Mouse (Mus musculus) kidney, postnatal 0 days (tissue): ENCODE measurements around the gene Lipc. TPM values are rescaled to one million over a fixed set of nuclear protein-coding genes. Genes with fewer than 3 reads are reported as not detected.

Experiments
- ATAC-seq: fragments of 200-750 bp; cut with Nextera tagmentation; replicated peaks from 2 replicates; pipeline ENCODE4 v1.8.0; 2017; ENCODE audit warnings: low read depth, moderate number of reproducible peaks, moderate TSS enrichment, moderate library complexity; ENCODE audit not compliant: low FRiP score
- DNase-seq: peaks from one replicate; pipeline ENCODE4 v3.0.0-alpha.2; 2016; ENCODE audit warnings: low spot score
- H3K27ac ChIP-seq: fragments of 300-500 bp; sonication (generic); 2 replicates; pipeline ENCODE4 v1.5.1; 2014; ENCODE audit warnings: mild to moderate bottlenecking
- H3K27me3 ChIP-seq: fragments of 300-500 bp; sonication (generic); 2 replicates; pipeline ENCODE4 v1.6.1; 2014; ENCODE audit warnings: low read length, mixed read lengths; ENCODE audit not compliant: insufficient read depth
- H3K36me3 ChIP-seq: fragments of 300-500 bp; sonication (generic); 2 replicates; pipeline ENCODE4 v1.6.1; 2014; ENCODE audit warnings: low read length, mixed read lengths; ENCODE audit not compliant: insufficient read depth
- H3K4me1 ChIP-seq: fragments of 300-500 bp; sonication (generic); replicated peaks from 2 replicates; pipeline ENCODE4 v1.6.1; 2014; ENCODE audit warnings: antibody characterized with exemption, low read length, mixed read lengths; ENCODE audit not compliant: insufficient read depth
- H3K4me2 ChIP-seq: fragments of 300-500 bp; sonication (generic); 2 replicates; pipeline ENCODE4 v1.6.1; 2014; ENCODE audit warnings: mild to moderate bottlenecking, low read length, moderate library complexity, mixed read lengths
- H3K4me3 ChIP-seq: fragments of 300-500 bp; sonication (generic); replicated peaks from 2 replicates; pipeline ENCODE4 v1.5.1; 2014; ENCODE audit warnings: low read depth, low read length
- H3K9ac ChIP-seq: fragments of 300-500 bp; sonication (generic); 2 replicates; pipeline ENCODE4 v1.6.1; 2014; ENCODE audit warnings: low read depth, low read length
- H3K9me3 ChIP-seq: fragments of 300-500 bp; sonication (generic); replicated peaks from 2 replicates; pipeline ENCODE4 v1.6.1; 2016; ENCODE audit warnings: low read length, inconsistent platforms, mixed read lengths
- CTCF ChIP-seq: IDR thresholded peaks from 2 replicates; pipeline ENCODE4 v1.5.1; 2016; ENCODE audit warnings: antibody characterized with exemption, low read depth, mild to moderate bottlenecking, moderate library complexity
- WGBS: fragments of 180-500 bp; shearing (Covaris S2); extraction: QIAGEN DNeasy Blood & Tissue Kit; methylation state at CpG from one replicate; pipeline ENCODE4 v1.1.7; 2014; 5-methylcytosine and 5-hydroxymethylcytosine counted together
- polyA plus RNA-seq: library from polyadenylated mRNA; unstranded; fragments of >200 nt; fragmentation: Nextera tagmentation; extraction: Ambion mirVana; gene quantifications from 2 replicates; pipeline ENCODE4 v1.2.1, GENCODE M21; 2015

The Lipc gene
- polyA plus RNA-seq, 1 experiment from 2014 or later: 0.46 TPM

DNA sequence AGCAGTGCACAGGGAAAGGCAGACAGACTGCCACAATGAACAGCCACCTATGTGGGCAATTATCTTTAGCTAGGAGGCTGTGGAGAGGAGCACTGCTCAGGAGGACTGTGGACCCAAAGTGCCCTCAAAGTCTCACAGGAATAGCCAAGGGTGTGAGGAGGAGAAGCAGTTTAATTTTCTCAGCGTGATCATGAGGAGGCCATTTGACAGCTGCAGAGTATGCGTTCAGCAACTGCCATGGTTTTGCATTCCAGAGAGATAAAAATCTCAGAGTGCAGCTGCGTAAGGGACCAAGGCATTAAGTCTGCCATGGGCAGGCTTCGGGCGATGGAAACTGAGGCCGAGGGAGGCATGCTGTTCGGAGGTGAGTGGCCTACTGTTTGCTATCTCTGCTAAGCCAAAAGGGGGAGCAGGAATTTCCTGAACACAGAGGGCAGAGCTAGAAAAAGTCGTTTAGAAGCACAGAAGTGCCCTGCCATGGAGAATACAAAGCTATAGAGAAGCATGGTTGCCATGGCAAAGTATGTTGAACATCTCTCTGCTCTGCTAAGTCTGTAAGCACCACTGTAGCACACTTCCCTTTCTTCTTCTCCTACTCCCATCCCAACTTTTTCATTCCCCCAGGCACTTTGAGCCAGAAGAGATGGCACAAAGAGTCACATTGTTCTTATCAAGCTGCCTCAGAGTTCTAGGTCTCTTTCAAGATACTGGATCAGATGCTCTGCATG is 151.3 kb downstream of the Lipc start:
- ATAC-seq (no peak), DNase-seq (no peak)
- no peak for TF ChIP-seq CTCF
- Histone ChIP-seq H3K4me2 (no peak overlapping the region), H3K27me3 (no peaks in the 10 kb centered on the region), H3K4me3 (no peak overlapping the region), H3K36me3 (no peaks in the 10 kb centered on the region), H3K9me3 (no peaks in the 10 kb centered on the region), H3K27ac (no peak overlapping the region), H3K4me1 (no peaks in the 10 kb centered on the region), H3K9ac (no peak overlapping the region)
- WGBS: 54% methylated on average over 8 of the region's 8 CpGs

DNA sequence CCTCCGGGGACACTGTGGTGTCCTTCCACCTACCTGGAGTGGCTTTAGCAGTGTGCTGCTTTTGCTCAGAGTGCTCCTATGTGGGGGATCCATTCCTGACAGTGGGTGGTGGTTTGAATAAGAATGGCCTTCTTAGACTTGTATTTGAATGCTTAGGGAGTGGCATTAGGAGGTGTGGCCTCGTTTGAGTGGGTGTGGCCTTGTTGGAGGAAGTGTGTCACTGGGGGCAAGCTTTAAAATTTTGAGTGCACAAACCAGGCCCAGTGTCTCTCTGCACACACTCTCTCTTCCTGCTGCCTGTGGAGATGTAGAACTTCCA is 156.6 kb downstream of the Lipc start:
- Histone ChIP-seq H3K9ac (no peak overlapping the region), H3K27me3 (no peaks in the 10 kb centered on the region), H3K4me1 (no peaks in the 10 kb centered on the region), H3K4me3 (no peak overlapping the region), H3K36me3 (no peaks in the 10 kb centered on the region), H3K4me2 (no peak overlapping the region), H3K27ac (no peak overlapping the region), H3K9me3 (no peaks in the 10 kb centered on the region)
- 56% methylated on average over 2 of the region's 2 CpGs for WGBS
- ATAC-seq: no peak
- TF ChIP-seq CTCF: no peak
- DNase-seq: no peak

DNA sequence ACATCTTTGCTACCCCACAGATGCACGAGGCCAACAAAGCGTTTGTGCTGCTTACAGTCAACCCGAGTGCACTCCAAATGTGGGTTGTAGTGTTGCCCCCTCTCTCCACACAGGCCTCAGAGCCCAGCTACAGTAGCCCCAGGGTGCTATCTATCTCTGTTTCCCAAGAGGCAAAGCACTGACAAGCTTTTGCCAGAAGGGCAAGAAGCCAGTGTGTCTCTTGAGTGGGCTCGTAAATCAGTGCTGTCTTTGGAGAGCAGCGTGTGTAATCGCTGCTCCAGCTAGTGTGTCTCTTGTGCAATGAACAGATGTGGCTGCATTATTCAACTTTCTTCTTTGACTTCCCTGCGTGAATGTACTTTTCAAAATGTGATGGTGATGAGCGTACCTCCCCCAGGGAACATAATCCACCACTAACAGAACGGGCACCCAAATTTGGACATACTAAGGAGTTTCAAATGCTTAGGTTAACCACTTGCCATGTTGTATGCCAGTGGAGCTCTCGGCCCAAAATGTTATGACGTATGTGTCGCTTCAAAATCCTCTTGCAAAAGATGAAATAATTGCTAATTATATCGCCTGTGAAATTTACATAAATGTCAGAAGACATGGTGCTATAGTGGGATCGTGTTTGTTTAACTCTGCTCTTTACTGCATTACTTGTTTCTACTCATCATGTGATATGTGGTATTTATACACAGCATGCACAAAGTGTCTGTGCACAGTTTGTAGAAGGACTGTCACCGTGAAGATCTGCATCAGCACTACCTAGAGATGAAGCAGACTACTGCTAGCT is 157.2 kb downstream of the Lipc start:
- ATAC-seq (no peak), DNase-seq (no peak)
- H3K27ac ChIP-seq: no peak overlapping the region
- H3K4me1 ChIP-seq: no peaks in the 10 kb centered on the region
- H3K36me3 ChIP-seq: no peaks in the 10 kb centered on the region
- H3K9ac ChIP-seq: no peak overlapping the region
- no peaks in the 10 kb centered on the region for H3K27me3 ChIP-seq
- H3K4me2 ChIP-seq: no peak overlapping the region
- TF ChIP-seq CTCF: no peak
- WGBS: 58% methylated on average over 15 of the region's 15 CpGs
- H3K9me3 ChIP-seq: no peaks in the 10 kb centered on the region
- no peak overlapping the region for H3K4me3 ChIP-seq

DNA sequence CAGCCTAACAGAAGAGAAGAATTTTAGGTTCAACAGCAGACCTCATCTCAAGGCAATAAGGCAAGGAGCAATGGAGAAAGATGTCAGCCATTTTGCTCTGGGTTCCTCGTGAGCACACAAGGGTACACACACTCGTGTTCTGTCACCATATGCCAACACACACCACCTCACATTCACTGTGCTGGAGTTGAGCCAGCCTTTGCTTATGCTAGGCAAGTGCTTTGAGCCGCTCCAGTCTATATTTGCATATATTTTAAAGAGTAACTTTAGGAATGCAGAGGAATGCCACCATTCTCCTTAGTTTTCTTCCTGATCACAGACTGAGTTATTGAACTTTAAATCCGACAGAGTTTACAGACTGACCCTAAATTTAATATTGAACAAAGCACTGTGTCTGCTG is 161.4 kb downstream of the Lipc start:
- no peaks in the 10 kb centered on the region for H3K36me3 ChIP-seq
- no peak overlapping the region for H3K9ac ChIP-seq
- H3K9me3 ChIP-seq: no peaks in the 10 kb centered on the region
- no peak for DNase-seq
- no peak for ATAC-seq
- H3K4me1 ChIP-seq: 0 out of 2 replicates have a peak, but pooled peaks cover 2% of the 10 kb centered on the region
- 72% methylated on average over 4 of the region's 4 CpGs for WGBS
- no peak for TF ChIP-seq CTCF
- no peak overlapping the region for H3K4me3 ChIP-seq
- H3K27me3 ChIP-seq: no peaks in the 10 kb centered on the region
- no peak overlapping the region for H3K4me2 ChIP-seq
- H3K27ac ChIP-seq: no peak overlapping the region

DNA sequence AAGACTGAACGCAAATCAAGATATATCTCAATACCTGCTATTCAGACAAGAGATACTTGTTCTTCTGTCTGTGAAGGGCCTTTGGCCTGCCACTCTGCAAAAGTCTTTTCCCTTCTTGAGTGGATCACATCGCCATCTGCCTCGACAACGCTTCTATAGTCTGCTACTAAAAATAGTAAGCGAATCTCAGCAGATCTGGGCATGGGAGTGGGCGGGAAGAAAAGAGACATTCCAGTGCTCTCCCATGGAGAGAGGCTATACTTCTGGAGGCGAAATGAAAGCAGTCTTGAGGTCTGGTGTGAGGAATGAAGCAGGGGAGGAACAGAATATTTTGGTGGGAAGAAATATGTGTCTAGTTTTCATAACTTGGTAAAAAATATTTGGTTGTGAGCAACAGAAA is 163.3 kb downstream of the Lipc start:
- no peaks in the 10 kb centered on the region for H3K9me3 ChIP-seq
- no peak overlapping the region for H3K9ac ChIP-seq
- WGBS: 77% methylated on average over 7 of the region's 7 CpGs
- 0 out of 2 replicates have a peak, but pooled peaks cover 4% of the 10 kb centered on the region for H3K4me1 ChIP-seq
- TF ChIP-seq CTCF: no peak
- DNase-seq (no peak), ATAC-seq (no peak)
- no peak overlapping the region for H3K4me3 ChIP-seq
- no peak overlapping the region for H3K27ac ChIP-seq
- no peaks in the 10 kb centered on the region for H3K27me3 ChIP-seq
- no peak overlapping the region for H3K4me2 ChIP-seq
- H3K36me3 ChIP-seq: no peaks in the 10 kb centered on the region

DNA sequence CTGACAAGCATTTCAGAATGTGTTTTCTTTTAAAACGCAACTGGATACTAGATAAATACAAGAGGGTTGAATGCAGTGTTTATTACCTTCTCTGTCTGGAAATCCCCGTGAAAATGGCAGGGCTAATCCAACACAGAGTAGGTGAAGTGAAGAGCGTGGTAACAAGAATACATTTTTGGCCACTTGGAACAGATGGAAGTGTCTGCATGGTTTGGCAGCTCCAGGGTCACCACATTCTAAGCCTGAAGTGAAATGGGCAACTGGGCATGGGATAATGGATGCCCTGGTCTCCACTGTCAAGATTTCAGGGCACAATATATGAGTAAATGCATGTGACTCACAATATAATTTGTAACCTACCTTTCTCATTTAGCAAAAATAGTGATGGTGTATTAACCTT is 169.8 kb downstream of the Lipc start:
- no peaks in the 10 kb centered on the region for H3K27me3 ChIP-seq
- no peaks in the 10 kb centered on the region for H3K9me3 ChIP-seq
- no peak for ATAC-seq
- no peak overlapping the region for H3K4me2 ChIP-seq
- H3K36me3 ChIP-seq: peaks cover 11% of the 10 kb centered on the region
- H3K9ac ChIP-seq: no peak overlapping the region
- no peak overlapping the region for H3K4me3 ChIP-seq
- DNase-seq: no peak
- 0 out of 2 replicates have a peak, but pooled peaks cover 4% of the 10 kb centered on the region for H3K4me1 ChIP-seq
- WGBS: 39% methylated on average over 3 of the region's 3 CpGs
- H3K27ac ChIP-seq: no peak overlapping the region
- TF ChIP-seq CTCF: no peak
